Mouse (Mus musculus) monocyte, adult 2 months (primary cell): Measurements from ENCODE around the gene Efnb1.

Experiments
- DNase-seq, 2 experiments: peaks; one replicate each; pipeline ENCODE4 v3.0.0; 2022; ENCODE audit warnings: low spot score in 2 of 2, low read depth in 1 of 2

Efnb1 gene

GRCm38 (mm10) chrX:99153266-99153646 lies 17.3 kb downstream of the Efnb1 start:
- DNase-seq, result no peak

- no peak for DNase-seq
These were observed 18.4 kb downstream of the Efnb1 start for GRCm38 (mm10) chrX:99154358-99154757.

- DNase-seq, result no peak
These were observed 23.1 kb downstream of the Efnb1 start for GRCm38 (mm10) chrX:99159020-99159419.

DNA sequence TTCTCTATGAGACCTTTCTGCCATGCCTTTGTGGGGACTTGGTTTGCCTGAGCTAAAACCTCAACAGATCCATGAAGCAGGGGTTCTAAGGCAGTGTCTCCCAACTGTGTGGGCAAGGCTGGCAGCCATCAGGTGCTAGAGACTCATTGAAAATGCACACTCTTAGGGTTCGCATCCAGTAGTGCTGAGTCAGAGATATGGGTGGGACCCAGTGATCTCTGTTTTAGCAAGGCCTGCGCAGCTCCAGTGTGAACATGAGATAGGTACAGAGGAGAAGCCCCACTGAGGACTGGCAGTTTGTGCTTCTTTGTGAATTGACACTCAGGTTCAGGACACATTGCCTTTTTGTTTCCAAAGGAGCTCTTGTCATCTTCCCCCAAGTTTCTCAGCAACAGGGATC lies 28.2 kb downstream of the Efnb1 start:
- DNase-seq, result no peak

- no peak for DNase-seq
These were observed 29.0 kb downstream of the Efnb1 start for GRCm38 (mm10) chrX:99164855-99165368.

DNA sequence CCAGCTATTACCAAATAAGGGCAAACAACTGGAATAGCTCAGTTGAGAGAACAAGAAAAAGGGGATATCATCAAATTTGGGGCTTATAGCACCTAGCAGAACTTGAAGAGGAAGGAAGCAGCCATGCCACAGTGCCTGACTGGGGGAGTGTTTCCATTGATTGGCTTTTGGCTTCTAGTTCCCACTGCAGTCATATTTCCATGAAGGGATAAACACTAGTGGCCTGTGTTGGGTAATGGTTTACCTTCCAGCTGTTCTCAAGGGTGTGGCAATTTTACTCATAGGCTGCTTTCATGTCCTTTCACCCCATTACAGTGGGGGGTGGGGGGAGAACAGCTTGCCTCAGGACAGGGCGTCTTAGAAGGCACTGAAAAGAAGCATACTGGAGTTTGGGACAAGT lies 31.1 kb downstream of the Efnb1 start:
- no peak for DNase-seq

GRCm38 (mm10) chrX:99167550-99167949 lies 31.6 kb downstream of the Efnb1 start:
- DNase-seq, result no peak

DNA sequence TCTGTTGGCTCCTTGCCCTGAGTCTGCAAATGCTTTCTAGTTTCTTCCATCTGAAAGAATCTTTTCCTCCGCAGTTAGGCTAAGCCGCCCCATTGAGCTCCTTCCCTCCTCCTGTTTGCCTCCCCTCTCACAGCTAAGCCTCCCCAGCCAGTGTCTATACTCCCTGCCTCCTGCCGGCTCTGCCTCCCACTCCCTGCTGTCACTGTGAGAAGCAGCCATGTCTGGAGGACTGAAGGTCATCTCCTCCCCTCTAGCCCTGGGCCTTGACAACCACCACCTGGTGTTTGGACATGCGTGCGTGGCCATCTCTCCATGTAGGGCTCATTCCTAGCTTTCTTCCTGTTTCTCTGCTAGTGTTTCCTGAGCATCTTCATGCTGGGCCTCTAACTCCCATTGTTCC lies 36.4 kb downstream of the Efnb1 start:
- no peak for DNase-seq

DNA sequence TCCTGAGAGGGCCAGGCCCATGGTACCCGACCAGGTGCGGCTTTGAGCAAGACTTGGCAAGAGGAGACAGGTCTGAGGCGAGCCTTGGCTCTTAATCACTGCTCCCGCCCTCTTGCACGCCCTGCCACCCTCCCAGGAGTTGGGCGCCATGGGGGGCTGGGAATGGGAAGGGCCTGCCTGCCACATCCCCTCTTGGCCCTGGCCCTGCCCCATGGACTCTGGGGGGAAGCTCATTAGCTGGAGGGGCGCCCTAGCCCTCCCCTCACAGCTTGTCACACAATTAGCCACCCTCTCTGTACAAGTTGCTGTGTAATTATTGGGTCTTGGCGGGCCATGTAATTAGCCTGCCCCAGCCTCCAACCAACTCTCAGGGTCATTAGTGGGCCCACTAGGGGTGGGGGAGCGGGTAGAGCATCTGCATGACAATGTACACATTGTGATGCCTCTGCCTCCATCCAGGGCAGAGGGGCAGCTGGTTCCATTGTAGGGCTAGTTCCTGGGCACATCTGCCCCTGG lies 49.2 kb downstream of the Efnb1 start:
- DNase-seq, result no peak

GRCm38 (mm10) chrX:99186497-99187435 lies 50.8 kb downstream of the Efnb1 start:
- no peak for DNase-seq

DNA sequence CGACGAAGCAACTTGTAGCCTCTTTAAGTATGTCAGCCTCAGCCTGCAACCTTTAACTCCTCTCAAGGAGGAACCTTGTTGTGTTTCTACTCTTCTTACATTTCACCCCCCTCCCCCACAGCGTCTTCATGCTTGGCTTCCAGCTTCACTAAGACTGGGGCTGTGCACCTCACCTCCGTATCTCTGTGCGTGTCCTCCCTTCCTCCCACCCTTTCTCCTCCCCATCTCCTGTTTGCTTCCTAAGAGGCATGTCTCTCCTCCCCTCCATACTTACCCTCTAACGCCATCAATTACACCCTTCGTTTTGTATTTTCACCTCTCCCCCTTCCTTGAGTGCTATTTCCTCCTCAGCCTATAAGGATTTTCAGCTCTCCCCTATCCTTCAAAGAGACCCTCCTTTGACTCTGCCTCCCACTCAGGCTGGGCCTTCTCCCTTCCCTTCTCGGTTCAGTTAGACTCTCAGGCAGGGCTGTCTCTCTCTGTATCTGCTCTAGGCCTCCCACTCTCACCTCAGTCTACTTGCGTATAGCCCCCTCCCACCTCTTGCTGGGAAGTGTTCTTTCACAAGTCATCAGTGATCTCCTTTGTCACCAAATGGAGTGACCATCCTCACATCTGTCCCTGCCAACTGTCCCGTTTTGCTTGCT lies 55.6 kb downstream of the Efnb1 start:
- no peak for DNase-seq

GRCm38 (mm10) chrX:99196910-99197309 lies 61.0 kb downstream of the Efnb1 start:
- DNase-seq, result no peak

- no peak for DNase-seq
These were observed 62.6 kb downstream of the Efnb1 start for GRCm38 (mm10) chrX:99198532-99198931.
